Mouse (Mus musculus) hindbrain, embryonic 10.5 days (tissue): ENCODE measurements around the gene Cd93. TPM values are rescaled to one million over a fixed set of nuclear protein-coding genes. Genes with fewer than 3 reads are reported as not detected.

Experiments used
- DNase-seq: peaks from one replicate; pipeline ENCODE4 v3.0.0-alpha.2; 2017; ENCODE audit warnings: low spot score
- H3K27ac ChIP-seq: fragments of 300-500 bp; sonication (generic); 2 replicates; pipeline ENCODE4 v1.5.1; 2016; ENCODE audit warnings: mild to moderate bottlenecking, moderate library complexity
- H3K27me3 ChIP-seq: fragments of 300-500 bp; sonication (generic); 2 replicates; pipeline ENCODE4 v1.6.1; 2016; ENCODE audit warnings: mild to moderate bottlenecking; ENCODE audit not compliant: poor library complexity, insufficient read depth, severe bottlenecking
- H3K36me3 ChIP-seq: fragments of 300-500 bp; sonication (generic); 2 replicates; pipeline ENCODE4 v1.6.1; 2016; ENCODE audit warnings: mild to moderate bottlenecking, moderate library complexity
- H3K4me1 ChIP-seq: fragments of 300-500 bp; sonication (generic); replicated peaks from 2 replicates; pipeline ENCODE4 v1.6.1; 2016; ENCODE audit warnings: mild to moderate bottlenecking
- H3K4me3 ChIP-seq: fragments of 300-500 bp; sonication (generic); 2 replicates; pipeline ENCODE4 v1.5.1; 2016; ENCODE audit warnings: mild to moderate bottlenecking, moderate library complexity
- H3K9me3 ChIP-seq: fragments of 300-500 bp; sonication (generic); 2 replicates; pipeline ENCODE4 v1.6.1; 2016; ENCODE audit warnings: mild to moderate bottlenecking, moderate library complexity
- WGBS: fragments of 180-500 bp; shearing (Covaris S2); methylation state at CpG from one replicate; pipeline ENCODE4 v1.1.7; 2016; 5-methylcytosine and 5-hydroxymethylcytosine counted together
- polyA plus RNA-seq: library from polyadenylated mRNA; unstranded; fragments of >200 nt; fragmentation: Nextera tagmentation; extraction: Ambion mirVana; gene quantifications from 2 replicates; pipeline ENCODE4 v1.2.1, GENCODE M21; 2016

The Cd93 gene
- polyA plus RNA-seq = 4.7 and 6.3 TPM in 2 replicates

- H3K4me1 ChIP-seq = peaks cover 13% of the 10 kb centered on the region
- peak; percentile 13 for DNase-seq
- H3K9me3 ChIP-seq = no peaks in the 10 kb centered on the region
- no peaks in the 10 kb centered on the region for H3K27me3 ChIP-seq
- peak within 1 kb of the TSS; percentile 57 for H3K27ac ChIP-seq
- H3K36me3 ChIP-seq = no peaks in the 10 kb centered on the region
- peak within 1 kb of the TSS; percentile 20 for H3K4me3 ChIP-seq
- 54% methylated on average over 13 of the region's 13 CpGs for WGBS
Observed at GRCm38 (mm10) chr2:148443249-148443958, at the start of gene Cd93. Cd93 (minus strand) TSS chr2:148443563.

DNA sequence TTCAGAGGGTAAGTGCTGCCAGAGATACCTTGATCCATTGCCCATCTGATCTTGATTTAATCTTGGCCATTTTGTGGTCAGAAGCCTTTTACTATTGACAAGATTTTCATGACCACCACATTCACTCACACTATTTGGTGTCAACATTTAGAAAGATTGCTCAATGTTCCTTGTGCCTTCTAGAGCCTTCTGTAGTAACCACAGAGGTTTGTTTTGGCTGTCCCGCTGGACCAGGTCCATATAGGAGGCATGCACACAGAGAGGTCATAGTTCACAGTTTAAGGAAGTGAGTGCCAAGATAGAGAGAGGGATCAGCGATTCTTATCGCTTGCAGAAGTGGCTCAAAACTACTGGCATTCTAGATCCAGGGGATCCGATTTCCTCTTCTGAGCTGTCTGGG, 48.7 kb upstream of the Cd93 start:
- no peaks in the 10 kb centered on the region for H3K36me3 ChIP-seq
- no peaks in the 10 kb centered on the region for H3K4me1 ChIP-seq
- H3K27me3 ChIP-seq = no peaks in the 10 kb centered on the region
- no peak overlapping the region for H3K4me3 ChIP-seq
- no peak overlapping the region for H3K27ac ChIP-seq
- no peak for DNase-seq
- 76% methylated on average over 4 of the region's 4 CpGs for WGBS
- no peaks in the 10 kb centered on the region for H3K9me3 ChIP-seq

- no peaks in the 10 kb centered on the region for H3K27me3 ChIP-seq
- 49% methylated on average over 6 of the region's 6 CpGs for WGBS
- no peak for DNase-seq
- H3K4me3 ChIP-seq = no peak overlapping the region
- no peaks in the 10 kb centered on the region for H3K36me3 ChIP-seq
- no peaks in the 10 kb centered on the region for H3K9me3 ChIP-seq
- no peaks in the 10 kb centered on the region for H3K4me1 ChIP-seq
- no peak overlapping the region for H3K27ac ChIP-seq
Observed at GRCm38 (mm10) chr2:148490150-148490549, 46.8 kb upstream of the Cd93 start.

DNA sequence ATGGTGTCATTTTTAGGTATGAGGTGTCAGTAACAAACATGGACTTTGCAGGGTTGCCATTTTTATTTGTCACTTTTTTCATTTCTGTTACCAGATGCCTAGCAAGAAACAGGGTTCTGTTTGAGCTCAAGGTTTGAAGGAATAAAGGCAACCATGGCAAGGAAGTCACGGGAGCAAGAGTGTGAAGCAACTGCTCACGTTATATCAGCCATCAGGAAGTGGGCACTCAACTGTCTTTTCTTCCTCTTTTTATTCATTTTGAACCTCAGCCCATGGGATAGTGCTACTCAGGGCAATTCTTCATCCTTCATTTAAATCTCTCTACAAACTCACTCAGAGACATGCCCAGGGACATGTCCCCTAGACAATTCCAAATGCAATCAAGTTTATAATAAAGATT, 45.5 kb upstream of the Cd93 start:
- no peaks in the 10 kb centered on the region for H3K4me1 ChIP-seq
- no peaks in the 10 kb centered on the region for H3K9me3 ChIP-seq
- H3K27ac ChIP-seq = no peak overlapping the region
- WGBS = 93% methylated on average over 2 of the region's 2 CpGs
- H3K4me3 ChIP-seq = no peak overlapping the region
- DNase-seq = no peak
- no peaks in the 10 kb centered on the region for H3K27me3 ChIP-seq
- H3K36me3 ChIP-seq = no peaks in the 10 kb centered on the region

GRCm38 (mm10) chr2:148485576-148485975, 42.2 kb upstream of the Cd93 start:
- Histone ChIP-seq H3K4me1 (no peaks in the 10 kb centered on the region), H3K27ac (no peak overlapping the region), H3K9me3 (no peaks in the 10 kb centered on the region), H3K4me3 (no peak overlapping the region), H3K27me3 (no peaks in the 10 kb centered on the region), H3K36me3 (no peaks in the 10 kb centered on the region)
- DNase-seq = no peak
- 94% methylated on average over 4 of the region's 4 CpGs for WGBS

DNA sequence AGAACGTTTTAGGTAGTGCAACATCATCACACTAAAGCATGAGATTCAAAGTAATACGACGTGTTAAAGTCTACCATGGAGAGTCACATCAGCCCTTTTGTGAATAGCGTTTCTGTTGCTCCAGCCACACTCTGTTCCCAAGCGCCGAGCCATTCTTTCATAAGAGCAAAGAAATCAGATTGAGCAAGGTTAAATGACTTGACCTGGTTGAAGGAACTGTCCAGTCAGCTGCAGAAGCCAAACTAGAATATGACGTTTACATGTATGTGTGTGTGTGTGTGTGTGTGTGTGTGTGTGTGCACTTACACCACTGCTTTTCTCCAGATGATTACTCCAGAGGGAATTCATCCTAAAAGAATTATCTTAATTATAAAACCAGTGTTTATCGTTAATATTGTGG, 37.0 kb upstream of the Cd93 start:
- H3K4me3 ChIP-seq = no peak overlapping the region
- no peaks in the 10 kb centered on the region for H3K36me3 ChIP-seq
- no peaks in the 10 kb centered on the region for H3K9me3 ChIP-seq
- no peak for DNase-seq
- no peak overlapping the region for H3K27ac ChIP-seq
- no peaks in the 10 kb centered on the region for H3K27me3 ChIP-seq
- 84% methylated on average over 8 of the region's 8 CpGs for WGBS
- peaks cover 21% of the 10 kb centered on the region for H3K4me1 ChIP-seq

DNA sequence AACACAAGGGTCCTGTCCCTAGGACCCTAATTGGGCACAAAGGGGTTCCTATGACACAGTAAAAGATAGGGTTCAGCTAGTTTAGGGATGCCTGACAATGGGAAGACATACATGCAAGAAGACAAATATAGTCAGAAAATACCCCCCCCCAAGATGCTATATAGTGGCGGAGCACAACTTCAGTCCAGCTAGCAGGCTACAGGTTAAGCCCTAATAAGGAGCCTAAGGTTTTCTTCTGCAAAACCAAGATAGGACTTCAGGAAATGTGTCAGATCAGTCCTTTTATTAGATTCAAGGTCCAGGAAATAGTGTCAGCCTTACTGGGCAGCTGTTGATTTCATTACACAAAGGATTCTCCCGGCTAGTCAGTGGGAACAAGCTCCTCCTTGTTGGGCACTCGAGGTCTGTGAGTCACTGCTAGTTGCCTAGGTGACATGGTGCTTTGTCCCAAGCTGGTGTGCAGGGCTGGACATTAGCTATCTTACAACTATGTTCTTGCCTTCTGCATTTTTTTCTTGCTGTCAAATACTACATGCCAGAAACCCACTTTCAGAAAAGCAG, 34.9 kb upstream of the Cd93 start:
- H3K27me3 ChIP-seq = no peaks in the 10 kb centered on the region
- peak overlapping the region; percentile 75 for H3K27ac ChIP-seq
- H3K4me1 ChIP-seq = peaks cover 21% of the 10 kb centered on the region
- H3K36me3 ChIP-seq = no peaks in the 10 kb centered on the region
- peak; percentile 62 for DNase-seq
- 32% methylated on average over 3 of the region's 3 CpGs for WGBS
- no peaks in the 10 kb centered on the region for H3K9me3 ChIP-seq
- no peak overlapping the region for H3K4me3 ChIP-seq

- Histone ChIP-seq H3K27ac (no peak overlapping the region), H3K27me3 (no peaks in the 10 kb centered on the region), H3K4me3 (no peak overlapping the region), H3K9me3 (no peaks in the 10 kb centered on the region), H3K36me3 (no peaks in the 10 kb centered on the region), H3K4me1 (peaks cover 21% of the 10 kb centered on the region)
- no peak for DNase-seq
- 84% methylated on average over 2 of the region's 2 CpGs for WGBS
Observed at GRCm38 (mm10) chr2:148477346-148477745, 34.0 kb upstream of the Cd93 start.

- WGBS = 73% methylated on average over 4 of the region's 4 CpGs
Observed at GRCm38 (mm10) chr2:148476576-148476975, 33.2 kb upstream of the Cd93 start.

DNA sequence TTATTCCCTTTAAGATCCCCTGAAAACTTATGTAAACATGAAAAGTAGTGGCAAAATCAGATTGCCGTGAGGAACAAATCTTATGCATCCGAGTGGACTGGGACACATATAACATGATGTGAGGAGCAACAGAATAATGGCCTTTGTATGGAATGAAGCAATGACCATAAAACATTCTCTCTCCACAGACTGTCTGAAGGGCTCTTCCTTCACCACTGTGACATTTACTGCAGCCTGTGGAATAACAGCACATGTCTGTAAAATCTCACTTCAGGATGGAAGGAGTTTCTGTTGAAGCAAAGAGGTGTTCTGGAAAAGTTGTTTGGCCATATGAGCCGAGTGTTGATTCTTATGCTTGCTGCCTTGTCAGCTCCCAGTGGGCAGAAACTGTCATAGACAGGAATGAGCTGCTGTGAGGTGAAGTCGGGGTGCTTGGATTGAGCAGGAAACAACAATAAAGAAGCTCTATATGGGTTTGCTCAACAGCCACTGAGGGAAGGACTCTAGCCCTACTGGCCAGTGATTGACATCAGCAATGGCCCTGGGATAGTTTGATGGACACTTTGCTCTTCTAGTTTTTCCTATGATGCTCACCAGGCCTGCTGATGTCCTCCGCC, 32.6 kb upstream of the Cd93 start:
- WGBS = 82% methylated on average over 5 of the region's 5 CpGs
- DNase-seq = no peak
- H3K27me3 ChIP-seq = no peaks in the 10 kb centered on the region

More at GRCm38 (mm10) chr2:148476576-148476975, 33.2 kb upstream of the Cd93 start:
- H3K4me1 ChIP-seq = peaks cover 21% of the 10 kb centered on the region
- DNase-seq = no peak
- no peak overlapping the region for H3K4me3 ChIP-seq
- H3K36me3 ChIP-seq = no peaks in the 10 kb centered on the region
- no peaks in the 10 kb centered on the region for H3K27me3 ChIP-seq
- H3K9me3 ChIP-seq = no peaks in the 10 kb centered on the region
- H3K27ac ChIP-seq = no peak overlapping the region

DNA sequence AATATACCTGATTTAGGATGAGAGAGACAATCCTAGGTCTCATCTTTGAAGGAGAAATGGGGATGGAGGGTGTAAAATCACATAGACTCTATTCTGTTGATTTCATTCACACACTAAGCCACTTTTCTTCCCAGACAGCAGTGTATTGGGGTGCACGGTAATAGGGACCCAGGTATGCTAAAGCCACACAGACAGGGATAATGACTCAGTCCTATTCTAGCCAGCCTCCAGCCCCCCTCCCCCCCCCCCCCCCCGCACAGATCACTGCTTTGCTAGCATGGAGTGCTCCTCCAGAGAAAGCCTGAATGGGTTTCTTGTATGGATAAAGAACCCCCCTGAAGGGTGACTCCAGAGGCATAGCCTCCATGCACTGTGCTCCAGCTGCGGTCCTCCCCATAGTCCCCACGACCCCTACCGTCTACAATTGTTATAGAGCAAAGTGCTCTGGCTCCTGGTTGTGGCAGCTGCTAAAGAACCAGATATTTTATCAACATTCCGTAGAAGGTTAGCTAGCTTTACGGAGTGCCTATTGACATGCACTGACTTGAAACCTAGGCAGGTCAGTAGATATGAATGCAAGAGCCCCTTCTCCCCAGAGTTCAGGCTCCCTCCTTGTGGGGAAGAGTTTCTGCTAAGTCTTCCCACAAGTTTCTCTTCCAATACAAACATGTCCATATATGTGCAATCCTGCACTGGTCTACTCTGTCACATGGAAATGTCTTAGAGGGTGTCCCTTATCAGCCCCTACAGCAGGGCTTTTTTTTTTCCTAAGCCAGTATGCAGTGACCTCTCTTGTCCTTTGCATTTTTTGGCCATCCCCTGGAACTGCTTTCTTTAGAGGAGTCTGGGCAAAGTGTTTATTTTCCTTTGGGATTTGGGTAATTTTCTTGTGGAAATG, 26.2 kb upstream of the Cd93 start:
- Histone ChIP-seq H3K4me1 (0 out of 2 replicates have a peak, but pooled peaks cover 7% of the 10 kb centered on the region), H3K9me3 (no peaks in the 10 kb centered on the region), H3K27me3 (no peaks in the 10 kb centered on the region), H3K4me3 (no peak overlapping the region), H3K36me3 (no peaks in the 10 kb centered on the region), H3K27ac (0 out of 2 replicates have a peak overlapping the region, but pooled peaks have one; percentile 2)
- peak; percentile 10 for DNase-seq
- 30% methylated on average over 6 of the region's 7 CpGs for WGBS

More for the DNA sequence above, 32.6 kb upstream of the Cd93 start:
- Histone ChIP-seq H3K4me3 (no peak overlapping the region), H3K36me3 (no peaks in the 10 kb centered on the region), H3K9me3 (no peaks in the 10 kb centered on the region), H3K4me1 (peaks cover 21% of the 10 kb centered on the region), H3K27ac (no peak overlapping the region)

GRCm38 (mm10) chr2:148467921-148468440, 24.6 kb upstream of the Cd93 start:
- DNase-seq = no peak
- no peaks in the 10 kb centered on the region for H3K9me3 ChIP-seq
- H3K36me3 ChIP-seq = no peaks in the 10 kb centered on the region
- H3K4me3 ChIP-seq = no peak overlapping the region
- no peaks in the 10 kb centered on the region for H3K27me3 ChIP-seq
- 0 out of 2 replicates have a peak, but pooled peaks cover 7% of the 10 kb centered on the region for H3K4me1 ChIP-seq
- H3K27ac ChIP-seq = no peak overlapping the region
- WGBS = 79% methylated on average over 3 of the region's 3 CpGs
